Mouse (Mus musculus): Measurements from ENCODE around the gene Cxcr5. TPM values are rescaled to one million over a fixed set of nuclear protein-coding genes. Genes with fewer than 3 reads are reported as not detected.
A peak's percentile ranks its signal among the peaks of the same experiment; 100 is the strongest.

Cxcr5 gene
- polyA plus RNA-seq (2015; fragmentation: Nextera tagmentation; extraction: Ambion mirVana) = 0.13 and 0.21 TPM in 2 replicates

GRCm38 (mm10) chr9:44561597-44561996, at the start of gene Cxcr5:
Gene Cxcr5 (minus strand): TSS chr9:44561877.
- no peak for ATAC-seq (ENCODE audit: low FRiP score, low TSS enrichment)
- Histone ChIP-seq H3K36me3 (ENCODE audit: control insufficient read depth, insufficient read depth, low read length) (no peaks in the 10 kb centered on the region), H3K9ac (ENCODE audit: low read length) (no peak within 1 kb of the TSS), H3K4me2 (replicated peaks; ENCODE audit: low read depth) (no peak within 1 kb of the TSS), H3K27ac (replicated peaks) (no peak within 1 kb of the TSS), H3K9me3 (ENCODE audit: control insufficient read depth, low read length) (no peaks in the 10 kb centered on the region), H3K4me1 (replicated peaks; ENCODE audit: control insufficient read depth, insufficient read depth) (no peaks in the 10 kb centered on the region), H3K4me3 (ENCODE audit: low read depth, low read length) (no peak within 1 kb of the TSS), H3K27me3 (ENCODE audit: control insufficient read depth, insufficient read depth, low read length) (no peaks in the 10 kb centered on the region)
- no peak for TF ChIP-seq EP300 (optimal IDR thresholded peaks at IDR 0.05)
- TF ChIP-seq CTCF (IDR thresholded peaks at IDR 0.05; ENCODE audit: low read depth) = no peak
- DNase-seq (ENCODE audit: low spot score) = no peak
- 68% methylated on average over 4 of the region's 4 CpGs for WGBS

- TF ChIP-seq EP300 (optimal IDR thresholded peaks at IDR 0.05) = no peak
- no peak for TF ChIP-seq CTCF (IDR thresholded peaks at IDR 0.05; ENCODE audit: low read depth)
- no peak for ATAC-seq (ENCODE audit: low FRiP score, low TSS enrichment)
- Histone ChIP-seq H3K9me3 (ENCODE audit: control insufficient read depth, low read length) (no peaks in the 10 kb centered on the region), H3K4me3 (ENCODE audit: low read depth, low read length) (no peak overlapping the region), H3K27ac (replicated peaks) (no peak overlapping the region), H3K4me2 (replicated peaks; ENCODE audit: low read depth) (no peak overlapping the region), H3K27me3 (ENCODE audit: control insufficient read depth, insufficient read depth, low read length) (no peaks in the 10 kb centered on the region), H3K9ac (ENCODE audit: low read length) (no peak overlapping the region), H3K4me1 (replicated peaks; ENCODE audit: control insufficient read depth, insufficient read depth) (peaks cover 3% of the 10 kb centered on the region; the same call in 1 of the 2 replicates), H3K36me3 (ENCODE audit: control insufficient read depth, insufficient read depth, low read length) (peaks cover 9% of the 10 kb centered on the region)
- DNase-seq (ENCODE audit: low spot score) = no peak
- WGBS = 98% methylated on average over 25 of the region's 25 CpGs
Measured at GRCm38 (mm10) chr9:44610371-44610770, 48.7 kb upstream of the Cxcr5 start.

- Histone ChIP-seq H3K36me3 (ENCODE audit: control insufficient read depth, insufficient read depth, low read length) (peaks cover 9% of the 10 kb centered on the region), H3K27me3 (ENCODE audit: control insufficient read depth, insufficient read depth, low read length) (no peaks in the 10 kb centered on the region), H3K4me2 (replicated peaks; ENCODE audit: low read depth) (peak overlapping the region; percentile 53), H3K27ac (replicated peaks) (no peak overlapping the region), H3K9me3 (ENCODE audit: control insufficient read depth, low read length) (no peaks in the 10 kb centered on the region), H3K4me1 (replicated peaks; ENCODE audit: control insufficient read depth, insufficient read depth) (peaks cover 3% of the 10 kb centered on the region; the same call in 1 of the 2 replicates), H3K4me3 (ENCODE audit: low read depth, low read length) (peak overlapping the region; percentile 6; the same call in 1 of the 2 replicates), H3K9ac (ENCODE audit: low read length) (peak overlapping the region; percentile 23; the same call in 1 of the 2 replicates)
- no peak for ATAC-seq (ENCODE audit: low FRiP score, low TSS enrichment)
- 45% methylated on average over 4 of the region's 4 CpGs for WGBS
- no peak for DNase-seq (ENCODE audit: low spot score)
- TF ChIP-seq EP300 (optimal IDR thresholded peaks at IDR 0.05) = no peak
- TF ChIP-seq CTCF (IDR thresholded peaks at IDR 0.05; ENCODE audit: low read depth) = no peak
Measured at GRCm38 (mm10) chr9:44607306-44607705, 45.6 kb upstream of the Cxcr5 start.

- H3K27ac ChIP-seq (replicated peaks) = no peak overlapping the region
- H3K4me3 ChIP-seq (ENCODE audit: low read depth, low read length) = peak overlapping the region; percentile 99; the same call in 1 of the 2 replicates
- H3K9me3 ChIP-seq (ENCODE audit: control insufficient read depth, low read length) = no peaks in the 10 kb centered on the region
- peaks cover 3% of the 10 kb centered on the region; the same call in 1 of the 2 replicates for H3K4me1 ChIP-seq (replicated peaks; ENCODE audit: control insufficient read depth, insufficient read depth)
- DNase-seq (ENCODE audit: low spot score) (no peak), ATAC-seq (ENCODE audit: low FRiP score, low TSS enrichment) (no peak)
- TF ChIP-seq CTCF (IDR thresholded peaks at IDR 0.05; ENCODE audit: low read depth) (no peak), EP300 (optimal IDR thresholded peaks at IDR 0.05) (no peak)
- H3K36me3 ChIP-seq (ENCODE audit: control insufficient read depth, insufficient read depth, low read length) = peaks cover 7% of the 10 kb centered on the region
- peak overlapping the region; percentile 53 for H3K4me2 ChIP-seq (replicated peaks; ENCODE audit: low read depth)
- H3K9ac ChIP-seq (ENCODE audit: low read length) = no peak overlapping the region
- 31% methylated on average over 4 of the region's 4 CpGs for WGBS
- H3K27me3 ChIP-seq (ENCODE audit: control insufficient read depth, insufficient read depth, low read length) = no peaks in the 10 kb centered on the region
Measured at GRCm38 (mm10) chr9:44606646-44607045, 45.0 kb upstream of the Cxcr5 start.

GRCm38 (mm10) chr9:44605616-44606165, 44.0 kb upstream of the Cxcr5 start:
- WGBS = under 1% methylated on average over 13 of the region's 13 CpGs
- Histone ChIP-seq H3K4me2 (replicated peaks; ENCODE audit: low read depth) (peak overlapping the region; percentile 53), H3K9ac (ENCODE audit: low read length) (peak overlapping the region; percentile 100), H3K4me1 (replicated peaks; ENCODE audit: control insufficient read depth, insufficient read depth) (peaks cover 3% of the 10 kb centered on the region; the same call in 1 of the 2 replicates), H3K4me3 (ENCODE audit: low read depth, low read length) (peak overlapping the region; percentile 99), H3K9me3 (ENCODE audit: control insufficient read depth, low read length) (no peaks in the 10 kb centered on the region), H3K36me3 (ENCODE audit: control insufficient read depth, insufficient read depth, low read length) (peaks cover 5% of the 10 kb centered on the region), H3K27me3 (ENCODE audit: control insufficient read depth, insufficient read depth, low read length) (no peaks in the 10 kb centered on the region), H3K27ac (replicated peaks) (peak overlapping the region; percentile 100)
- TF ChIP-seq EP300 (optimal IDR thresholded peaks at IDR 0.05) (no peak), CTCF (IDR thresholded peaks at IDR 0.05; ENCODE audit: low read depth) (peak; percentile 15; the same call in 1 of the 2 replicates)
- DNase-seq (ENCODE audit: low spot score) (no peak), ATAC-seq (ENCODE audit: low FRiP score, low TSS enrichment) (no peak)
